In genomic region chr13:40748785-40749602, GRCm38 (mm10) we compare ENCODE assay signal across 9 mouse cellular contexts. TPM values are rescaled to one million over a fixed set of nuclear protein-coding genes. Genes with fewer than 3 reads are reported as not detected.
DNase-seq lines count a peak whose midpoint lies in the region; ATAC-seq and TF ChIP-seq lines count a peak whose summit lies in the region.
"Had no signal": no experiment of that assay in that cellular context is flagged by ENCODE, and none has a peak within 500 bp of the region (broad histone marks: within the 10 kb centered on the region; RNA-seq: fewer than 3 reads in every experiment).

No protein-coding gene starts in this region.

- DNase-seq in kidney, postnatal 0 days (ENCODE audit: low spot score) = peak; percentile 91
- no peak for DNase-seq in kidney, postnatal 25 days
- peak; percentile 81 for DNase-seq in embryo, embryonic 10 days (ENCODE audit: low spot score)
- peak; percentile 71 for DNase-seq in hindbrain, embryonic 11.5 days (ENCODE audit: low spot score)
- no peak for DNase-seq in B cell, adult 2 months
- no peak for DNase-seq in left cerebral cortex, postnatal 36 days (ENCODE audit: low spot score in 2 of 2)
- DNase-seq in adrenal gland, postnatal 4 days (ENCODE audit: low spot score in 2 of 2) = no peak

- H3K36me3 ChIP-seq in kidney, postnatal 0 days (ENCODE audit: insufficient read depth, low read length) = no peaks in the 10 kb centered on the region
- no peaks in the 10 kb centered on the region for H3K36me3 ChIP-seq in hindbrain, embryonic 11.5 days (ENCODE audit: control insufficient read depth, insufficient read depth, low read length)

- H3K9me3 ChIP-seq in kidney, postnatal 0 days (replicated peaks; ENCODE audit: low read length) = no peaks in the 10 kb centered on the region
- no peaks in the 10 kb centered on the region for H3K9me3 ChIP-seq in hindbrain, embryonic 11.5 days (ENCODE audit: control insufficient read depth, low read length)

- ATAC-seq in kidney, postnatal 0 days (replicated peaks; ENCODE audit: low FRiP score, low read depth) = peak; percentile 29; the same call in 1 of the 2 replicates
- ATAC-seq in hindbrain, embryonic 11.5 days (ENCODE audit: low FRiP score) = peak; percentile 19; the same call in 1 of the 2 replicates
- ATAC-seq in megakaryocyte progenitor cell, adult 5-6 weeks (replicated peaks; ENCODE audit: poor library complexity) = peak; percentile 72

- no peak overlapping the region for H3K9ac ChIP-seq in kidney, postnatal 0 days (ENCODE audit: low read depth, low read length)
- H3K9ac ChIP-seq in hindbrain, embryonic 11.5 days (ENCODE audit: low read depth, low read length) = no peak overlapping the region

- peaks cover 28% of the 10 kb centered on the region for H3K27me3 ChIP-seq in kidney, postnatal 0 days (ENCODE audit: insufficient read depth, low read length)
- H3K27me3 ChIP-seq in hindbrain, embryonic 11.5 days (ENCODE audit: control insufficient read depth, insufficient read depth, low read length) = peaks cover 33% of the 10 kb centered on the region

- no peak overlapping the region for H3K4me3 ChIP-seq in kidney, postnatal 0 days (replicated peaks; ENCODE audit: low read depth, low read length)
- no peak overlapping the region for H3K4me3 ChIP-seq in hindbrain, embryonic 11.5 days (ENCODE audit: low read depth, low read length)

- no peak overlapping the region for H3K27ac ChIP-seq in kidney, postnatal 0 days
- H3K27ac ChIP-seq in hindbrain, embryonic 11.5 days (ENCODE audit: low read depth, low read length) = no peak overlapping the region

- WGBS in kidney, postnatal 0 days = 9% methylated on average over 19 of the region's 19 CpGs
- WGBS in hindbrain, embryonic 11.5 days = 15% methylated on average over 19 of the region's 19 CpGs

- H3K4me1 ChIP-seq in kidney, postnatal 0 days (replicated peaks; ENCODE audit: insufficient read depth, low read length) = no peaks in the 10 kb centered on the region; the same call in 1 of the 2 replicates
- peaks cover 3% of the 10 kb centered on the region; the same call in 1 of the 2 replicates for H3K4me1 ChIP-seq in hindbrain, embryonic 11.5 days (replicated peaks; ENCODE audit: control insufficient read depth, insufficient read depth, low read length)

- peak overlapping the region; percentile 34 for H3K4me2 ChIP-seq in kidney, postnatal 0 days (ENCODE audit: low read length)
- no peak overlapping the region for H3K4me2 ChIP-seq in hindbrain, embryonic 11.5 days (replicated peaks; ENCODE audit: low read depth, low read length)

- intact Hi-C loops in left cerebral cortex, postnatal 36 days (cut with DNase I) = loop anchor here (5.0 kb wide), 3 partner anchors 1102 to 1567 kb away; no protein-coding TSS in a partner anchor

- peak; percentile 68 for TF ChIP-seq CTCF in kidney, postnatal 0 days (IDR thresholded peaks at IDR 0.05; ENCODE audit: low read depth)

RNA-seq across cellular contexts. Expression of gene Tfap2a, which starts 10.8 kb away (rescaled TPM):
- 2.5 and 2.9 TPM in 2 replicates for polyA plus RNA-seq in kidney, postnatal 0 days (2015; fragmentation: Nextera tagmentation; extraction: Ambion mirVana)
- 15.5 and 20.6 TPM in 2 replicates for polyA plus RNA-seq in hindbrain, embryonic 11.5 days (2014; fragmentation: Nextera tagmentation; extraction: Ambion mirVana)
- 0.07 and 0.22 TPM in 2 replicates for total RNA-seq in megakaryocyte progenitor cell, adult 5-6 weeks (2015)
- total RNA-seq in megakaryocyte progenitor cell, adult 5-6 weeks (2017) = not detected in 2 replicates
- under 1 TPM; 0.45 to 0.62 TPM for total RNA-seq in left cerebral cortex, postnatal 36 days (2021)
- total RNA-seq in adrenal gland, postnatal 4 days (2021) = 1 to 10 TPM; 1.5 to 3.1 TPM
- polyA plus RNA-seq: liver, embryonic 16.5 days had no signal

Comparison
In these comparisons a context has a peak if more than half of its experiments do, and no peak if none do; other contexts are left out.
1. DNase-seq: peak in kidney, postnatal 0 days (single experiment), embryo, embryonic 10 days (single experiment) and hindbrain, embryonic 11.5 days (single experiment); none in kidney, postnatal 25 days (0 of 2), B cell, adult 2 months (0 of 2), left cerebral cortex, postnatal 36 days (0 of 2) and adrenal gland, postnatal 4 days (0 of 2).
2. ATAC-seq: peak in every context shown above with its lines; median percentile 72 in megakaryocyte progenitor cell, adult 5-6 weeks; 29 in kidney, postnatal 0 days; 19 in hindbrain, embryonic 11.5 days.